Mouse (Mus musculus): ENCODE data around the gene Fbxo7.

Fbxo7 gene

DNA sequence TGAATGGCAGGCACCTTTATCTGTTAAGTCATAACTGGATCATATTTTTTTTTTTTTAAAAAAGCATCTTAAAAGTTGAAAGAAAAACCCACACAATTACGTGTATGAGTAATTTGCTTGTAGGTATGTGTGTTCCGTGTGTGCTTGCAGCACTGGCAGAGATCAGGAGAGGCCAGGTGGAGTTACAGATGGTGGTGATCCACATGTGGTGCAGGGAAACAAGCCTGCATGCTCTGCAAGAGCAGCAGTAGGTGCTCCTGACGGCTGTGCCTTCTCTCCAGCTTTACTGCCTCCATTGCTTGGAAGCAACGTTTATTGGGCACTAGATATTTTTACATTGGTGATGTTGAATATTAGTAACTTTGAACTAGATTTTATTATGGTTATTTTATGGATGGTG is 21.9 kb downstream of the Fbxo7 start:
- DNase-seq (ENCODE audit: low spot score): no peak

DNA sequence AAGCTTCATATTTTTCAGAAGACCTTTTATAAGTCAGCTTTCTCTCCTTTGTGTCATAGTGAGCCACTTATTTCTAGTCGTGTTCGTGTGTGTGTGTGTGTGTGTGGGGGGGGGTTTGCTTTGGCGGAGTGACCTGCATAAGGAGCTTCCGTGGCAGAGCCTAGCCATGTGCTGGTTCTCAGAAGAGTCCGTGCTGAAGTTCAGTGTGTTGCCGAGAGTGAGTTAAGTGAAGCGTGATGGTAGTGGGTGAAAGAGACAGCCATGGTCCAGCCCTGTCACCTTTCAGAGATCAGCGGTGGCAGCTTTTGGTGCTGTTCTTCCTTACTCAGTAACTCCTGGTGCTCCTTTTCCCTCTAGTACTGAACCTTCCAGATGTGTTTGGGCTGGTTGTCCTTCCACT is 22.3 kb downstream of the Fbxo7 start:
- DNase-seq (ENCODE audit: low spot score): no peak

DNA sequence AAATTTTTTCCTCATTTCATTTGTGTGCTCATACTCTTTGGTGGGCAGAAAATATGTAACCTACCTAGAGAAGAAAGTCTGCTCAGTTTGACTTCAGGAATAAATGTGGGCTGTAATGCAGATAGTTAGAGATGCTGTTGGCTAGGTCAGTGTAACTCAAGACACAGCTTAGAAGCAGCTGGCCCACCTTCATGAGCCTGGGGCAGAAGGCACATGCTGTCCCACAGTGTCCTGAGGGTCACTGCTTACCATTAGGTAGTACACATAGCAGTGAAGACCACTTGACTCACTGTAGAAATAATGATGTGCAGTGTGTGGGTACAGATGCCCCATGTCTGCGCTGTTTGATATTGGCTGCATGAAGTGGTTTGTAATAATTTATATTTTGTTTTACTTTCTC is 24.6 kb downstream of the Fbxo7 start:
- DNase-seq (ENCODE audit: low spot score): no peak

DNA sequence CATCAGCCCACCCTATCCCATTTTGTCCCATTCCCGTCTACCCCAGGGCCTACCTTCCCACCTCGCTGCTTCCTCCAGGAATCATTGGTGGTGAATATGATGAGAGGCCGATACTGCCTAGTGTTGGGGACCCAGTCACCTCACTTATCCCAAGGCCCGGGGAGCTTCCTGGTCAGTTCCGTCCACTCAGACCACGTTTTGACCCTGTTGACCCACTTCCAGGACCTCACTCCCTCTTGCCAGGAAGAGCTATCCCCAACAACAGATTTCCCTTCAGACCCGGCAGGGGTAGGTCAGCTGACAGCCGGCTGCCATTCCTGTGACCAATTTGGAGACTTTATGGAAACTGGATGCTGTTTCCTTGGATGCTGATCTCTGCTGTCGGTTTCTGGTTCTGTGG is 26.0 kb downstream of the Fbxo7 start:
- no peak for DNase-seq (ENCODE audit: low spot score)

DNA sequence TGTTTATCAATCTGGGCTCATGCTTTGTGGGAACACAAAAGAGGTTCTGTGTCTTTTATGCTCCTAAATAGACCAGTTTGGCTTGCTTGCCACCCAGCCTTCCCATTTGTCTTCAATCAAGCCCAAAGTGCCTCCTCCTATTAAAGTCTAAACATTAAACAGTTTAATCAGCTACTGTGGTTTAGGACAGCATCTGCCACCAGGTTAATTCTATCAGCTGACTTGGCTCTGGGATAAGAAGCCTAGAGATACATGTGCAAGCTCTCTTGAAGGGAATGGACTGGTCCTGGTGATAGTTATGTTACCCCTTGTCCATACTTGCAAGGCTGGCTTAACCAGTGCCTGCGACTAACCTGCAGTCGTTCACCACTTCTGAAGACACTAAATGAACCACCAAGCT is 28.8 kb downstream of the Fbxo7 start:
- DNase-seq (ENCODE audit: low spot score): no peak

DNA sequence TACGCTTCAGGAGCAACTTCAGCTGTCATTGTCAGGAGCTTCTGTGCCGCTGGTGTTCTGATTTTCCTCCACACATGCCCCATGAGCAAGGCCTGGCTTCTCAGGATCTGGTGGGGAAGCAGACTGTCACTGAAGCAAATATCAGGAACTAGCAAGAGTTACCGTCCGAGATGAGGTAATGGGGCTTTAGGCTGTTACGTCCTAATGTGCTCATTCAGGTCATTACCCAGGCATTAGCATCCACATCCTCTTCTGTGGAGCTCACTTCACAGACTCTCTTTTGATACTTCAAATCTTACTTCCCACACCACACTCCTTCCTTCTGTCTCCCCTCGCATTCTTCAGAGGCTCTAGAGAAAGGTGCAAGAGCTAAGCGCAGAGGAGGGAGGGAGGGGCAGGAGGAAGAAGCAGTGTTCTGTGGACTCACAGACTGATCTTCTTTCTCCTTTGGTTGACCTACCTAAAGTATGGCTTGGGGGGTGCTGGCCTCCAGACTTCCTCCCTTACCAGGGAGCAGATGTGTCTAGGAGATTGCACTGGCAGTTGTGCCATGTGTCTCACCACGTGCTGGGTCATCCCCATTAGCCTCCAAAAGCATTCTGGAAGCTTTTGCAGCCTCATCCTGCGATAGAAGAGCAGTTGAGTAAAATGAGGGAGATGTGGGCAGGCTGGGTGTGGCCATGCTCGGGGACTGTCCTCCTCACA is 31.2 kb downstream of the Fbxo7 start:
- no peak for DNase-seq (ENCODE audit: low spot score)

DNA sequence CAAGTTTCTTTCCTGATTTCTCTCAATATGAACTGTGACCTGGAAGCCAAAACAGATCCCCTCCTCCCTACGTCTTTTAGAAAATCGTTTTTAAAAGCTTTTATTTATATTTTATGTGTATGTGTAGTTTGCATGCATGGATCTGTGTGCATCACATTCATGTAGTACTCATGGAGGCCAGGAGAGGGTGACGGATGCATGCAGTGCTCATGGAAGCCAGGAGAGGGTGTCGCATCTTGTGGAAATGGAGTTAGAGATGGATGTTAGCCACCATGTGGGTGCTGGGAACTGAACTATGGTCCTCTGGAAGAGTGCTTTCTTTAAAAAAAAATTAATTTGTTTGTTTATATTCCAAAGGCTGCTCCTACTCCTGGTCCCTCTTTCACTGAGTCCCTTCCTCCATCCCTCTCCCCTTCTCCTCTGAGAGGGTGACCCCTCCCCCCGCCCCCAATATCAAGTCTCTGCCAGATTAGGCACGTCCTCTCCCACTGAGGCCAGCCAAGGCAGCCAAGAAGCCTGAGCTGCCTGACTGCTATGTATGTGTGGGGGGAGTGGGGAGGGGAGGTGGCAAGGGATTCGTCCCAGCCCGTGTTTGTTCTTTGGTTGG is 34.6 kb downstream of the Fbxo7 start:
- no peak for DNase-seq (ENCODE audit: low spot score)

DNA sequence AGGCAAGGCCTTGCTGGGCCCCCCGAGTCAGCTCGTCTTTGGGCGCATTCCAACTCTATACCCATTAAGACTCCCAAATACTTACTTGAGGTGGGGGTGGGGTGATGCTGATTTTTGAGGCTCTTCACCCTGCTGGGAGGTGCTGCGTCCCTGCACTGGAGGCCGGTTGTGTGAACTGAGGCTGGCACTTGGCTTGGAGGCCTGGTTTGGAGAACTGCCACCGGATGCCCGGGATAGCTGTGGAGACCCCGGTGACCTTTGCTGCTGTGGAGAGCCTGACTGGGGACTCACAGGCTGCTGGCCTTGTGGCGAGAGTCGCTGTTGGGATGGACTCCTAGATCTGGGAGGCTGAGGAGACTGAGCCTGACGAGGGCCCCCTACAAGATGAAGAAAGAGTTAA is 35.5 kb downstream of the Fbxo7 start:
- DNase-seq (ENCODE audit: low spot score): no peak

DNA sequence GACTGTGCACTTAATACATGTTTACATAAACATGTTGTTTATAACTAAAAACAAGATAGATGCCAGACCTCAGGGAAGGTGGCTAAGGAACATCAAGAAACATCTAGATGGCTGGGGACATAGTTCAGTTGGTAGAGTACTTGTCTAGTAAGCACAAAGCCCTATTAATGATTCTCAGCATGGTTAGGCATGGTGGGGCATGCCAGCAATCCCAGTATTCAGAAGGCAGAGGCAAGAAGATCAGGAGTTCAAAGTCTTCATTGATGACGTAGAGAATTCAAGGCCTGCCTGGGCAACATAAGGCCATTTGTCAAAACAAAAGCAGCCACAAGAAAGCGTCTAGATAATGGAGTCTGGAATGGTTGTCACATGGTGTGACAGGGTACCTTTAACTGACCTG is 35.9 kb downstream of the Fbxo7 start:
- peak; percentile 27 for DNase-seq (ENCODE audit: low spot score)

DNA sequence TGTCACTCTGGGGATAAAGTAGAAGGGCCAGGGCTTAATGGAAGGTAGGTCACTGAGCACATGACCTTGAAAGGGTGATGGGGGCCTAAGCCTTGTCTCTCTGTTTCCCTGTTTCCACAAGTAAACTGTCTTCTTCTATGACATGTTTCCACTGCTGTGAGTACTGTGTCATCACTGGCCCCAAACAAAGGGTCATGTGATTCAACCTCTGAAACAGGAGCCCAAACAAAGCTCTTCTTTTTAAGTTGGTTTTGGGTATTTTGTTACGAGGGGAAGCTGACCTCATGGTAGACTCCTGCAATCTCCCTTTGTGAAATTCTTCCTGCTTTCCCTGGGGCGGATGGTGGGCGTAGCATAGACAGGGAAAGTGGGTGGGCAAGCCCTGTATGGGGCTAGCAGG is 38.5 kb downstream of the Fbxo7 start:
- no peak for DNase-seq (ENCODE audit: low spot score)

DNA sequence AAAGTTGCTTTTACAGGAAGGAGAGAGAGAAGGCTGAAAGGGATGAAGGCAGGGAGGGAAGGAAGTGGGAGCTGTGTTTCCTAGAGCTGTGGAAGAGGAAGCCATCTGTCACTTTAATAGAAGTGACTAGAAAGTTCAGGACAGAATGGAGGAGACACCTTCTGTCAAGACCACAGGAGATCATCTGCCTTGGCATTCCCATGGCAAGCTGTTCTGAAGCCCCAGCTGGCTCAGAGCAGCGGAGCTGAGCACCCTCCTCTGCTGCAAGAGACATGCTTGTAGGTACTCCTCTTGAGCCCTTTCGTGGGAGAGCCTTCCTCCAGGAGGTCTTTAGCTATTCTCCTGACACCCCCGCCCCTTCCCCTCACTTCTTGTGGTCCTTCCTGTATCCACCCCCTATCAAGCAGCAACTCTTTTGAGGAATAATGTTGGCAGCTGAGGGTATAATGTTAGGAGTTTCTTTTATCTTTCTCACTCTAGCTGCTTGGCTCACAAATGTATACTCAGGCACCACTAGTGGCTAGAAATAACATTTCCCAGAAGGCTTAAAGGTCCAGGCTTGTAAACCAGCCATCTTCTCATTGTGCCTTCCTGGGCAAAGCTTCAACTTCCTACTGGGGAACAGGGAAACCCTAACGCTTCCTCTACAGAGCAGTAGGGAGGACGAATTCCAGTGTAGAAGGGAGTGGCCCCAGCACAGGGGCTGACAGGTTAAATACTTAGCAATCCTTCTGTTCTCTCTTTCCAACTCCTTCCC is 40.7 kb downstream of the Fbxo7 start:
- no peak for DNase-seq (ENCODE audit: low spot score)

DNA sequence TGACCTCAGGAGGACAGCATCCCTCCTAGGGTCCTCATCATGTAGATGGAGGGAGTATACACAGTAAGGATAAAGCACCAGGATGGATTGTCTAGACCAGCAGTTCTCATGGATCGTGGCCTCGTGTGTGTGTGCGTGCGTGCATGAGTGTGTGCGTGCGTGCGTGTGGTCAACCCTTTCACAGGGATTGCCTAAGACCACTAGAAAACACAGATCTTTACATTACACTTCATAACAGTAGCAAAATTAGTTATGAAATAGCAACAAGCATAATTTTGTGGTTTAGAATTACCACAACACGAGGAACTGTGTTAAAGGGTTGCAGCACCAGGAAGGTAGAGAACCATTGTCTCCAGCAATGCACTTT is 41.2 kb downstream of the Fbxo7 start:
- no peak for DNase-seq (ENCODE audit: low spot score)

DNA sequence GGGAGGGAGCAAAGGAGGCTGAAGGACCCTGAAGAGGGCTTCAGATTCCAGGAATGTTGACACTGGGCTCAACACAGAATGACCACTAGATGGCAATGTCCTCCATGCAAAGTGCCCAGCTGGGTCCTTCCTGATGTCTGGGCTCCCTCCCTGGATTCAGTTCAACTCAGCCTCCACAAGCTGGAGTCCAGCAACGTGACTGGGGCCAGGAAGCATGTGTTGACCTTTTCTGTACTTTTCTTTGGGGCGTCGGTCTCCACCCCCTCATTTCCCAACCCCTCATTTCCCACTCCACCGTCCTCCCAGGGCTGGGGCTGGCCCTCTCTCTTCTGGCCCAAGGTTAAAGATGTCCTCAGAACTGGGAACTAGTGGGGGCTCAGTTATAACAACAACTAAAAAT is 43.2 kb downstream of the Fbxo7 start:
- peak; percentile 60 for DNase-seq (ENCODE audit: low spot score)

DNA sequence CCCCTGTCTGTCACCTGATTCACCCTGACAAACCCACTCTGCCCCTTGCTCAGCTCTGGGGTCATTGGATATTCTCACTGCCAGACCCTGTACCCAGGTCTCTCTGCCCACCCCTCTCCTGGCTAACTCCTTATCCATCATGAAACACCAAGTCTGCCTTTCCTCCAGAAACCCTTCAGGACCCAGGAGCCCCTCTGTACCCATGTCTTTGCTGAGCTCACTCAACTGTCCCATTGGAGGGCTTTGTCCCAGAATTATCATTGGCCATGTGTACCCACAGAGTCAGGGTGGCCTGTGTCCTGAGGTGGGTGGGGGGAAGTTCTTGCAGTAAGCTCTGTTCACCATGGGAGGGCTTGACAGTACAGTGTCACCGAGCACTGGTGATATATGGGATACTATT is 43.9 kb downstream of the Fbxo7 start:
- DNase-seq (ENCODE audit: low spot score): no peak

DNA sequence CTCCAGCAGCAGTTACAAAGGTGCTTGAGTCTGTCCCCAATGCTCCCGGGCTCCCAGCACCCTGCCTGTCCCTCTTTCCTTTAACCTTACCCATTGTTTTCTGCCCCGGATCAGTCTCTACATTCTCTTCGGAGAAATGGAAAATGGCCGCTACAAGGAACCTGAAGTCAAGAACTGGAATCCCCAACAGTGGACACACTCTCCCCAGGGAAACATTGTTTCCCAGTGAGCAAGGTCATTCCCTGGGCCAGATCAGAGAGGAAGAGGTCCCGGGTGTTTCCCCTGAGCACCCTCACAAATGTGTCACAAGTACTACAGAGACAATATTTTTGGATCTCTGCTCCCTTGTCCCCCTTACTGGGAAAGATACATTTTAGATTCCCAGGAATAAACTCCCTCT is 44.9 kb downstream of the Fbxo7 start:
- DNase-seq (ENCODE audit: low spot score): no peak

DNA sequence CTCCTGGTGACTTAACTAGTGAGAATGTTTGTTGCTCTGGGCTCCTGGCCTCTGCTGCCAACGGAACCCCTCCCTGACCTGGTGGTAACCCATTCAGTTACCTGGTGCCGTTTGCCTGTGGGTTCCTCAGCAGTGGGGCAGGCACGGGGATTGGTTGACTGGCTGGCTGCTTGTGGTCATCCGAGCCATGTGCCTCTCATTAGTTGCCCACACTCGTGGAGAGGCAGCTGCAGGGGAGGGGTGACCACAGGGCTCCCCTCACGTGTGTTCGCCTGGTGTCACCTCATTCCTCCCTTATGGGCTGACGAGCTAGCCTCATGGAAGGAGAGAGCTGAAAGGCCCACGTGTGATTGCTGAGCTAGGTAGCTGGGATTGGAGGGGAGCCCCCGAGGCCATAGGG is 46.1 kb downstream of the Fbxo7 start:
- DNase-seq (ENCODE audit: low spot score): no peak

DNA sequence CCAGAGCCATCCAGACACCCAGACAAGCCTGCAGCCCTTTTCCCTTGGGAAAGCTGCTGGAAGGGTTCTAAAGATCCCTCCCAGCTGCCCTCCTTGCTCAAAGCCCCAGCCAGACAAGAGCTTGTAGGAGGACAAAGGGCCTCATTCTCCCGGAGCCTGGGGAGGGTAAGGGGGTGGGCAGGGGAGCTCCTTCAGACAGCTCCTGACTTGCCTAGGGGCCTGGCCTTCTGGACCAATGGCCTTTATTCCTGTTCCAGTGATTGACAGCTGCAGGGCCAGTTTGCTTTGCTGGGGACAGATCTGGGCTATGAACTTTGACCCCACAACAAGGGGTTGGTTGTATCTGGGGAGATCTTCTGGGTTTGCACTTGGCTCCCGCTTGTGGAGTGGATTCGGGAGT is 47.6 kb downstream of the Fbxo7 start:
- peak; percentile 67 for DNase-seq (ENCODE audit: low spot score)

DNA sequence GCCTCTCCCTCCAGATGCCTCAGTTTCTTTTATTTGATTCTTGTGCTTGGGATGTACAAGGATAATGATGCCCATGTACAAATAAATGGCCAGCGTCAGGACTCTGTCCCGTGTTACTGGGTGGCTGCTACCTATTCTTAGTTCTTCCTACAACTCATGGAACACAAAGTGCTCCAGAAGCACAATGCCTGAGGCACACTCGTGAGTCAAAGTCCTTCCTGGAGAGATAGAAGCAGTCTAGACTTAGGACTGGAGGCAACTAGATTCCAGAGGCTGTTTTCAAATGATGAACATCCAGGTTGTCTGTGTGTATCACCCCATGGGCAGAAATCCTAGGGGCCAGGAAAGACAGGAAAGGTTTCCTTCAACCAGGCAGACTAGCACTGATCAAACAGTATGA is 49.0 kb downstream of the Fbxo7 start:
- no peak for DNase-seq (ENCODE audit: low spot score)

DNA sequence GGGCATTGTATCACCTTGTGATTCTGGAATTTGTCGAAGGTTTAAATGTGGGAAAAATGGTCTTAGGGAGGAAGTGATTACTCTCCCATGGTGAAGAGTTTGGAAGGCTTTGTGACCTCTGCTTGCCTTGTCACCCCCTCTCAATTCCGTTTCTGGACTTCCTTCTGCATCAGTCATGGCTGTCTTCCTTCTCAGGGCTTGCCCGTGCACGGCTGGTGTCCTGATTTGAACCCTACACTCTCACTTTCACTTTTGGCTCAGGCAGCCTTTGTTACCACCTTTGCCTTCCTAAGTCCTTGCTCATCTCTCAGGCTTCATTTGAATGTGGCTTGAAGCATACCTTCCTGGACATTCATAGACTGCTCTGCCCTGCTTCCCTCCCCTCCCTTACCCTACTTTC is 52.4 kb downstream of the Fbxo7 start:
- DNase-seq (ENCODE audit: low spot score): no peak

DNA sequence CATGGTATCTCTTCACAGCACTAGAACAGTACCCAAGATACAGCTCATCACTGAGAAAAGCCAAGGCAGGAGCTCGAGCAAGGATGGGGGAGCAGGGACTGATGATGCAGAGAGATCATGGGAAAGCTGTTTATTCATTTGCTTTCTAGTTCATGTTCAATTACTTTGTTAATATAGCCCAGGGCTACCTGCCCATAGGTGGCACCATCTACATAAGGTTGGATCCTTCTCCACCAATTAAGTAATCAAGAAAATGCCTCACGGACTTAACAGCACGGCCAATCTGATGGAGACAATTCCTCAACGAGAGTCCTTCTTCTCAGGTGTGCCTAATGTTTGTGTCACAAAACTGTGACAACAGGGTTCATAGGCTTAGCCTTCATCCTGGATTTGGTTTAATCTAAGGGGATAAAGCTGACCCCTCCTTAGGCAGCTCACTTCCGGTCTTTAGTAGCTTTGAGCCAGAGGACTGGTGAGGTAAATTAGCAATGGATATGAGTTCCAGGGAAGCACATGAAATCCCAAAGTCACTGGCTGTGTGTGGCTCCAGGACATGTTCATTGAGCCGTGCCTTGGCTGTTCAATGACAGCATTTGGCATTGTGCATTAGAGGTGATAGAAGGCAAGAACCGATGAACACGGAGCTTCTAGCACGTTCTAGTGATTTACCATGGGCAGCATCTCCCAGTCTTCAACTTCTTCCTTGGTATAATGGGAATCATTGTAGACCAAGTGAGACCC is 53.4 kb downstream of the Fbxo7 start:
- DNase-seq (ENCODE audit: low spot score): no peak

DNA sequence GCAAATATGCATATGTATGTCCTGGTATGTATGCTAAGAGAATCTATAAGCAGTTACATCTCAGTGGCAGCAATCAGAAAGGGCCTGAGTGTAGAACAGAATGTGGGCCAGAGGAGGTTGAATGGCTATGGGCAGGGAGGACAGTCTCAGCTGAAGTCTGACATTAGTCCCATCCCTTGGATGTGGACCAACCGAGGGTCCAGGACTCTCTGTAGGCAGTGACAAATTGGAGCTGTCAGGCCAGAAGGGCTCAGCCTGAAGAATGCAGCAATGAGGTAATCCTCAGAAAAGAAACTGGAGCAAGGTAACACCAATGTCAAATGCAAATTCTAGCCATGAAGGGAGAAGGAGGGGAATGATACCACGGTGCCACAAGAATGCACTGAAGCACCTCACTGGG is 55.5 kb downstream of the Fbxo7 start:
- DNase-seq (ENCODE audit: low spot score): no peak

DNA sequence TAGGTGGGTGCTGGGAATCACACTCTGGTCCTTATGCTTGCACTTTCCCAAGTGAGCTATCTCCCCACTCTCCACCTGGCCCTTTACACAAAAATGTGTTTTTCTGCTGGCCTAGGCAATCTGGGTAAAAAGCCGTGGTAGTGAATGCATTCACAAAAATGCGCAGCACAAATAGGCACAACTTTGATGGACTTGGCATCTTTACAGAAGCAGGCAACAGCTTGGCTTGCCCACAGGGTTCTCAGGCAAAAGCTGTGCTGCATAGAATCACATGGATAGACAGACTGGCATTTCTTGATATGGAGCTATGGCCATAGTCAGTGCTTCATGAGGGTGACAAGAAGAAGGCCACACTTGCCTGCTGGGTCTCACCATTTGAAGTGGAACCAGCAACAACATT is 57.0 kb downstream of the Fbxo7 start:
- DNase-seq (ENCODE audit: low spot score): no peak

DNA sequence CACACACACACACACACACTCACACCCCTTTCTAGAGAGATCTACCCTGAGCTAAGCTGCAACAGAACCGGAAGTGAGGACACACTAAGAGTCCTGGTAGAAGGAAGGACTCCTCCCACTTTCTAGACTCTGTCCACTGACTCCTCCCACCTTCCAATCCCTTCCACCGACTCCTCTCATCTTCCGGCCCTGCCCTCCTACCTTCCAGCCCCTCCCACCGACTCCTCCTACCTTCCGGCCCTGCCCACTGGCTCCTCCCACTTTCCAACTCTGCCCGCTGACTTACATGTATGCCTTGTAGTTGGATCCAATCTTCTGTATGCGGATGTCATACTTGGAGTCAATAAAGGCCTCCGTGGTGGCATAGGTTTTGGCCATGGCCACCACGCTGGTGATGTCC is 58.1 kb downstream of the Fbxo7 start:
- no peak for DNase-seq (ENCODE audit: low spot score)

Measured in yolk sac, embryonic 10.5 days (tissue).